Mouse (Mus musculus) hindbrain, embryonic 14.5 days (tissue): ENCODE data around the gene Upf2. TPM values are rescaled to one million over a fixed set of nuclear protein-coding genes. Genes with fewer than 3 reads are reported as not detected.

Source experiments
- ATAC-seq: fragments of 200-750 bp; cut with Nextera tagmentation; 2 replicates; pipeline ENCODE4 v1.8.0; 2017; ENCODE audit warnings: moderate number of reproducible peaks, mild to moderate bottlenecking, moderate TSS enrichment, moderate library complexity; ENCODE audit not compliant: low FRiP score
- DNase-seq: peaks from one replicate; pipeline ENCODE4 v3.0.0-alpha.2; 2015; ENCODE audit warnings: low spot score
- H3K27ac ChIP-seq: fragments of 300-500 bp; sonication (generic); 2 replicates; pipeline ENCODE4 v1.5.1; 2014; ENCODE audit warnings: mild to moderate bottlenecking, moderate library complexity
- H3K27me3 ChIP-seq: fragments of 300-500 bp; sonication (generic); 2 replicates; pipeline ENCODE4 v1.6.1; 2014; ENCODE audit warnings: mild to moderate bottlenecking, low read length, mixed read lengths; ENCODE audit not compliant: control insufficient read depth, insufficient read depth
- H3K36me3 ChIP-seq: fragments of 300-500 bp; sonication (generic); replicated peaks from 2 replicates; pipeline ENCODE4 v1.6.1; 2014; ENCODE audit not compliant: control insufficient read depth, insufficient read depth
- H3K4me1 ChIP-seq: fragments of 300-500 bp; sonication (generic); replicated peaks from 2 replicates; pipeline ENCODE4 v1.6.1; 2014; ENCODE audit warnings: antibody characterized with exemption, low read length, mixed read lengths; ENCODE audit not compliant: control insufficient read depth, insufficient read depth
- H3K4me2 ChIP-seq: fragments of 300-500 bp; sonication (generic); replicated peaks from 2 replicates; pipeline ENCODE4 v1.6.1; 2014; ENCODE audit warnings: mild to moderate bottlenecking, moderate library complexity
- H3K4me3 ChIP-seq: fragments of 300-500 bp; sonication (generic); replicated peaks from 2 replicates; pipeline ENCODE4 v1.5.1; 2014; ENCODE audit warnings: mild to moderate bottlenecking, low read length
- H3K9ac ChIP-seq: fragments of 300-500 bp; sonication (generic); 2 replicates; pipeline ENCODE4 v1.6.1; 2014
- H3K9me3 ChIP-seq: fragments of 300-500 bp; sonication (generic); 2 replicates; pipeline ENCODE4 v1.6.1; 2016; ENCODE audit warnings: low read length; ENCODE audit not compliant: control insufficient read depth
- WGBS: fragments of 180-500 bp; shearing (Covaris S2); extraction: QIAGEN DNeasy Blood & Tissue Kit; methylation state at CpG from one replicate; pipeline ENCODE4 v1.1.7; 2014; 5-methylcytosine and 5-hydroxymethylcytosine counted together
- polyA plus RNA-seq: library from polyadenylated mRNA; unstranded; fragments of >200 nt; fragmentation: Nextera tagmentation; extraction: Ambion mirVana; gene quantifications from 2 replicates; pipeline ENCODE4 v1.2.1, GENCODE M21; 2014

Gene Upf2
- polyA plus RNA-seq, 1 experiment from 2014 or later, result 8.1 TPM

- no peak overlapping the region for H3K27ac ChIP-seq
- no peak overlapping the region for H3K9ac ChIP-seq
- H3K4me2 ChIP-seq, result no peak overlapping the region
- H3K27me3 ChIP-seq, result no peaks in the 10 kb centered on the region
- DNase-seq (no peak), ATAC-seq (no peak)
- WGBS, result 65% methylated on average over 7 of the region's 7 CpGs
- H3K4me1 ChIP-seq, result no peaks in the 10 kb centered on the region
- no peaks in the 10 kb centered on the region for H3K9me3 ChIP-seq
- no peak overlapping the region for H3K4me3 ChIP-seq
- H3K36me3 ChIP-seq, result peaks cover 32% of the 10 kb centered on the region
Measured at GRCm38 (mm10) chr2:6046796-6047195, 95.5 kb downstream of the Upf2 start.

- Histone ChIP-seq H3K4me1 (no peaks in the 10 kb centered on the region), H3K9me3 (no peaks in the 10 kb centered on the region), H3K36me3 (peaks cover 35% of the 10 kb centered on the region), H3K27me3 (no peaks in the 10 kb centered on the region), H3K4me2 (no peak overlapping the region), H3K9ac (no peak overlapping the region), H3K4me3 (no peak overlapping the region), H3K27ac (no peak overlapping the region)
- 87% methylated on average over 4 of the region's 4 CpGs for WGBS
- no peak for DNase-seq
- no peak for ATAC-seq
Measured at GRCm38 (mm10) chr2:6048570-6048969, 97.3 kb downstream of the Upf2 start.

- WGBS, result 94% methylated on average over 3 of the region's 3 CpGs
- Histone ChIP-seq H3K36me3 (peaks cover 36% of the 10 kb centered on the region), H3K4me3 (no peak overlapping the region), H3K9me3 (no peaks in the 10 kb centered on the region), H3K27ac (no peak overlapping the region), H3K27me3 (no peaks in the 10 kb centered on the region), H3K4me2 (no peak overlapping the region), H3K9ac (no peak overlapping the region), H3K4me1 (no peaks in the 10 kb centered on the region)
- DNase-seq (no peak), ATAC-seq (no peak)
Measured at GRCm38 (mm10) chr2:6049018-6049417, 97.7 kb downstream of the Upf2 start.

GRCm38 (mm10) chr2:6055466-6055865 lies 104.2 kb downstream of the Upf2 start:
- H3K27ac ChIP-seq, result no peak overlapping the region
- no peaks in the 10 kb centered on the region for H3K9me3 ChIP-seq
- no peak overlapping the region for H3K9ac ChIP-seq
- no peaks in the 10 kb centered on the region for H3K4me1 ChIP-seq
- no peak overlapping the region for H3K4me3 ChIP-seq
- 68% methylated on average over 11 of the region's 11 CpGs for WGBS
- no peak overlapping the region for H3K4me2 ChIP-seq
- ATAC-seq (no peak), DNase-seq (no peak)
- no peaks in the 10 kb centered on the region for H3K27me3 ChIP-seq
- H3K36me3 ChIP-seq, result peaks cover 54% of the 10 kb centered on the region

- Histone ChIP-seq H3K9me3 (no peaks in the 10 kb centered on the region), H3K27me3 (no peaks in the 10 kb centered on the region), H3K4me3 (no peak overlapping the region), H3K4me1 (no peaks in the 10 kb centered on the region), H3K27ac (no peak overlapping the region), H3K9ac (no peak overlapping the region), H3K4me2 (no peak overlapping the region), H3K36me3 (peaks cover 44% of the 10 kb centered on the region)
- ATAC-seq, result no peak
- DNase-seq, result no peak
- WGBS, result 96% methylated on average over 3 of the region's 3 CpGs
Measured at GRCm38 (mm10) chr2:6056518-6056917, 105.2 kb downstream of the Upf2 start.

GRCm38 (mm10) chr2:6059291-6059690 lies 108.0 kb downstream of the Upf2 start:
- H3K4me1 ChIP-seq, result no peaks in the 10 kb centered on the region
- H3K9ac ChIP-seq, result no peak overlapping the region
- no peaks in the 10 kb centered on the region for H3K27me3 ChIP-seq
- no peak overlapping the region for H3K4me2 ChIP-seq
- no peak overlapping the region for H3K27ac ChIP-seq
- 86% methylated on average over 2 of the region's 2 CpGs for WGBS
- peaks cover 26% of the 10 kb centered on the region for H3K36me3 ChIP-seq
- no peak for DNase-seq
- H3K9me3 ChIP-seq, result no peaks in the 10 kb centered on the region
- H3K4me3 ChIP-seq, result no peak overlapping the region
- no peak for ATAC-seq

- H3K27me3 ChIP-seq, result no peaks in the 10 kb centered on the region
- ATAC-seq (no peak), DNase-seq (no peak)
- H3K36me3 ChIP-seq, result peaks cover 17% of the 10 kb centered on the region
- no peaks in the 10 kb centered on the region for H3K4me1 ChIP-seq
- 77% methylated on average over 10 of the region's 10 CpGs for WGBS
- H3K27ac ChIP-seq, result no peak overlapping the region
- H3K4me3 ChIP-seq, result no peak overlapping the region
- H3K9me3 ChIP-seq, result no peaks in the 10 kb centered on the region
- H3K9ac ChIP-seq, result no peak overlapping the region
- no peak overlapping the region for H3K4me2 ChIP-seq
Measured at GRCm38 (mm10) chr2:6060071-6060804, 109.0 kb downstream of the Upf2 start.

- Histone ChIP-seq H3K9ac (no peak overlapping the region), H3K9me3 (no peaks in the 10 kb centered on the region), H3K4me2 (no peak overlapping the region), H3K36me3 (no peaks in the 10 kb centered on the region), H3K27me3 (no peaks in the 10 kb centered on the region), H3K4me3 (no peak overlapping the region), H3K4me1 (no peaks in the 10 kb centered on the region), H3K27ac (no peak overlapping the region)
- no peak for ATAC-seq
- WGBS, result 84% methylated on average over 6 of the region's 6 CpGs
- no peak for DNase-seq
Measured at GRCm38 (mm10) chr2:6067341-6067740, 116.1 kb downstream of the Upf2 start.

GRCm38 (mm10) chr2:6070925-6071324 lies 119.7 kb downstream of the Upf2 start:
- DNase-seq (no peak), ATAC-seq (no peak)
- Histone ChIP-seq H3K9ac (no peak overlapping the region), H3K27ac (no peak overlapping the region), H3K4me3 (no peak overlapping the region), H3K9me3 (no peaks in the 10 kb centered on the region), H3K4me2 (no peak overlapping the region), H3K36me3 (no peaks in the 10 kb centered on the region), H3K27me3 (no peaks in the 10 kb centered on the region), H3K4me1 (no peaks in the 10 kb centered on the region)
- 52% methylated on average over 11 of the region's 11 CpGs for WGBS
